Mouse (Mus musculus): ENCODE results near the gene Asap3. TPM values are rescaled to one million over a fixed set of nuclear protein-coding genes. Genes with fewer than 3 reads are reported as not detected.

Gene Asap3
- polyA plus RNA-seq, 1 experiment from 2014 or later, result 3.4 TPM

DNA sequence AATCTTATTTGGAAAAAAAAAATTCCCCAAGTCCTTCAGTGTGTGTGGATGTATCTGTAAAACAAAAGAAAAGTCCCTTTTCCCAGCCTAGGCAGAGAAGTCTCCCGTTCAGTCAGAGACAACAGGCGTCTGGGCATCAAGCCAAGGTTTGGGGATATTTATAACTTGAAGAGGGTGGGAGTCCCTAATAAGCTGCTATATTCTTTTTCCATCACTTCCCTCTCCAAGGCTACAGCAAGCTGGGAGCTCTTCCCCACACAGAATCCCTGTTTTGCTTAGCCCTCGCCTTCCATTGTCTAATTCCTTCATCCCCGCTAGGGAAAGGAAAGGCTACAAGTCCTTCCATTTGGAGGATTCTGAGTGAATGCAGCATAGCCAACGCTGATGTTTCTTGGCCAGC, 78.3 kb downstream of the Asap3 start, which contains the start of gene Zfp46:
Zfp46 (plus strand) TSS at position 229 of the 400 bp plus-strand sequence.
- H3K4me3 ChIP-seq, result peak within 1 kb of the TSS; percentile 65
- no peak for ATAC-seq (ENCODE audit: extremely low read depth, insufficient number of reproducible peaks, low FRiP score, low TSS enrichment)
- peak within 1 kb of the TSS; percentile 94 for H3K4me2 ChIP-seq
- peaks cover 30% of the 10 kb centered on the region for H3K36me3 ChIP-seq
- H3K9me3 ChIP-seq, result peaks cover 8% of the 10 kb centered on the region
- peak within 1 kb of the TSS; percentile 88 for H3K9ac ChIP-seq
- H3K27ac ChIP-seq (replicated peaks), result peak within 1 kb of the TSS; percentile 99
- no peaks in the 10 kb centered on the region for H3K27me3 ChIP-seq (replicated peaks)
- 13% methylated on average over 5 of the region's 5 CpGs for WGBS
- peaks cover 47% of the 10 kb centered on the region for H3K4me1 ChIP-seq

DNA sequence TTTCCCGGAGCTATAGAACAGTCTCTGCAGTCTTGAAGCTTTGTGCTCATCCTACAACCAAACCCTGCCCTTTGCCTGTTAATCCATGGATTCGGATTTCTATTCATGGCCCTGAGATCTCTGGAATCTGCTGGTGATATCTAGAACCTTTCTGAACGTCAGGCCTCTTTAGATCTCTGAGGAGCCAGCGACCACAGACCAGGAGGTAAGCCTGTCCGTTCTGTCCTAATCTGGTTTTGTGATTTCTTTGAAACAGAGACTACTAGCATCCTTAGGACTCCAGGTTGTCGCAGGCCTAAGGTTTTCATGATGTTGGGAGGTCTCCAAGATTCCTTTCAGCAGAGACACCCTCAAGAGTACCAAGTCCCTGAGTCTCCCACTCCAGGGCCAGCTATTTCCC, 78.7 kb downstream of the Asap3 start:
- Histone ChIP-seq H3K9me3 (peaks cover 8% of the 10 kb centered on the region), H3K27me3 (replicated peaks) (no peaks in the 10 kb centered on the region), H3K27ac (replicated peaks) (peak overlapping the region; percentile 99), H3K4me1 (peaks cover 47% of the 10 kb centered on the region), H3K36me3 (peaks cover 34% of the 10 kb centered on the region), H3K4me3 (peak overlapping the region; percentile 65), H3K4me2 (peak overlapping the region; percentile 94), H3K9ac (peak overlapping the region; percentile 88)
- no peak for ATAC-seq (ENCODE audit: extremely low read depth, insufficient number of reproducible peaks, low FRiP score, low TSS enrichment)
- WGBS, result 15% methylated on average over 6 of the region's 6 CpGs

DNA sequence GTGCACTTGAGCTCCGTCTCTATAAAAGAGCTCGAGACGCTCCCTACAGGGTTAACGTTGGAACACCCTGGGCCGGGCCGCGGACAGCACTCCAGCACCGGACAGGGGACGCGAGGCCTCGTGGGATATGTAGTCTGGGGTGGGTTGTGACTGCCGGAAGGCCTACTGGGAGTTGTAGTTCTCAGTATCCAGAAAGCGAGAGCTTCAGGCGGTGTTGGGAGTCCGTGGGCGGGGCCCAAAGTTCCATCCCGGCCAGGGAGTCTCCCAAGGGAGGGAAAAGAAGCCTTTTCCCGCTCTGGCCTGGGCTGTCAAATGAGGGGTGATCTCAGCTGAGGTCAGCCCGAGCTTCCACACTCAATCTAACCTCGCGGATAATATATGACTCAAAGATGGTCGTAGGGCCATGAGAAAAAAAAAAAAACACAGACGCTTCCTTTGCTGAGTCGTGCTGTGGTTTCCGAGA, 79.2 kb downstream of the Asap3 start:
- Histone ChIP-seq H3K4me2 (peak overlapping the region; percentile 94), H3K9me3 (peaks cover 13% of the 10 kb centered on the region), H3K4me1 (peaks cover 50% of the 10 kb centered on the region), H3K4me3 (peak overlapping the region; percentile 65), H3K36me3 (peaks cover 39% of the 10 kb centered on the region), H3K9ac (peak overlapping the region; percentile 88), H3K27me3 (replicated peaks) (no peaks in the 10 kb centered on the region), H3K27ac (replicated peaks) (peak overlapping the region; percentile 99)
- WGBS, result under 1% methylated on average over 25 of the region's 25 CpGs
- ATAC-seq (ENCODE audit: extremely low read depth, insufficient number of reproducible peaks, low FRiP score, low TSS enrichment), result peak; percentile 91

DNA sequence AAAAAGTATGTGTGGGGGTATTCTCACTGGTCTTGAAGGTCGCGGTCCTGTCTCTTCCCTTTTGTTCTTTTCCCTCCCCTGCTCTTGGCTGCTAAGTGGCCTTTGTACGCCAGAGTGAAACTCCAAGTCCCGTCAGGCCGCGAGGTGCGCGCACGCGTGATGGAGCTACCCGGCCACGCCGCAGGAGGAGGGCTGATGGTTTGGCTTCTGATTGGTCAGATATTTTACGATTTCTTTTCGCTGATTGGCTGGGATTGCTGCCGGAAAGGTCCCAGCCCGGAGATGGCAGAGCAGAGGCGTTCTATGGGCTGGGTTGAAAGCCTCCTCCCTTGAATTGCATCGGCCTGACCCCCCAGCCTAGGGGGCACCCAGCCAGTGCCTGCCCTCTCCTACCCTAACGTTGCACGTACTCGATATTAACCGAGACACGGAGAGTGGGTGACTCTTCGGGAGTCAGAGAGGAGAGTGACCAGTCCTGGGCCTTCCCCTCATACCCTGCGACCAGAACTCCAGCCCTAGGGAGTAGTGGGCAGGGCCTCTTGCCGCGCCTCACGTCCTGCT, 79.7 kb downstream of the Asap3 start:
- peak overlapping the region; percentile 99 for H3K27ac ChIP-seq (replicated peaks)
- H3K36me3 ChIP-seq, result peaks cover 44% of the 10 kb centered on the region
- peak overlapping the region; percentile 88 for H3K9ac ChIP-seq
- peaks cover 52% of the 10 kb centered on the region for H3K4me1 ChIP-seq
- H3K4me3 ChIP-seq, result peak overlapping the region; percentile 65
- peak overlapping the region; percentile 94 for H3K4me2 ChIP-seq
- peak; percentile 76 for ATAC-seq (ENCODE audit: extremely low read depth, insufficient number of reproducible peaks, low FRiP score, low TSS enrichment)
- under 1% methylated on average over 29 of the region's 29 CpGs for WGBS
- H3K27me3 ChIP-seq (replicated peaks), result no peaks in the 10 kb centered on the region
- peaks cover 14% of the 10 kb centered on the region for H3K9me3 ChIP-seq

DNA sequence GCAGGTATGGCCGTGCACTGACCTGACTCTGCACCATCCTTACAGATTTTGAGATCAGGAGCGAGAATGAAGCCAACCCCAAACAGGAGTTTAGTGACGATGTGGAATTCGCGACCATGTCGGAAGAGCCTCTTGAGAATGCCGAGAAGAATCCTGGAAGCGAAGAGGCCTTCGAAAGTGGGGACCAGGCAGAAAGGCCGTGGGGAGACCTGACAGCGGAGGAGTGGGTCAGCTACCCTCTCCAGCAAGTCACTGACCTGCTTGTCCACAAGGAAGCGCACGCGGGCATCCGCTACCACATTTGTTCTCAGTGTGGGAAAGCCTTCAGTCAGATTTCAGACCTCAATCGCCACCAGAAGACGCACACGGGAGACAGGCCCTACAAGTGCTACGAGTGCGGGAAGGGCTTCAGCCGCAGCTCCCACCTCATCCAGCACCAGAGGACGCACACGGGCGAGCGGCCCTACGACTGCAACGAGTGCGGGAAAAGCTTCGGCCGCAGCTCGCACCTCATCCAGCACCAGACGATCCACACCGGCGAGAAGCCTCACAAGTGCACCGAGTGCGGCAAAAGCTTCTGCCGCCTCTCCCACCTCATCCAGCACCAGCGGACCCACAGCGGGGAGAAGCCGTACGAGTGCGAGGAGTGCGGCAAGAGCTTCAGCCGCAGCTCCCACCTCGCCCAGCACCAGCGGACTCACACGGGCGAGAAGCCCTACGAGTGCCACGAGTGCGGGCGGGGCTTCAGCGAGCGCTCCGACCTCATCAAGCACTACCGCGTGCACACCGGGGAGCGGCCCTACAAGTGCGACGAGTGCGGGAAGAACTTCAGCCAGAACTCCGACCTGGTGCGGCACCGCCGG, 84.0 kb downstream of the Asap3 start:
- Histone ChIP-seq H3K36me3 (peaks cover 85% of the 10 kb centered on the region), H3K27ac (replicated peaks) (no peak overlapping the region), H3K9ac (no peak overlapping the region), H3K4me1 (peaks cover 19% of the 10 kb centered on the region), H3K4me3 (0 out of 2 replicates have a peak overlapping the region, but pooled peaks have one; percentile 1), H3K27me3 (replicated peaks) (no peaks in the 10 kb centered on the region), H3K4me2 (no peak overlapping the region), H3K9me3 (peaks cover 14% of the 10 kb centered on the region)
- WGBS, result 53% methylated on average over 66 of the region's 66 CpGs
- ATAC-seq (ENCODE audit: extremely low read depth, insufficient number of reproducible peaks, low FRiP score, low TSS enrichment), result no peak

DNA sequence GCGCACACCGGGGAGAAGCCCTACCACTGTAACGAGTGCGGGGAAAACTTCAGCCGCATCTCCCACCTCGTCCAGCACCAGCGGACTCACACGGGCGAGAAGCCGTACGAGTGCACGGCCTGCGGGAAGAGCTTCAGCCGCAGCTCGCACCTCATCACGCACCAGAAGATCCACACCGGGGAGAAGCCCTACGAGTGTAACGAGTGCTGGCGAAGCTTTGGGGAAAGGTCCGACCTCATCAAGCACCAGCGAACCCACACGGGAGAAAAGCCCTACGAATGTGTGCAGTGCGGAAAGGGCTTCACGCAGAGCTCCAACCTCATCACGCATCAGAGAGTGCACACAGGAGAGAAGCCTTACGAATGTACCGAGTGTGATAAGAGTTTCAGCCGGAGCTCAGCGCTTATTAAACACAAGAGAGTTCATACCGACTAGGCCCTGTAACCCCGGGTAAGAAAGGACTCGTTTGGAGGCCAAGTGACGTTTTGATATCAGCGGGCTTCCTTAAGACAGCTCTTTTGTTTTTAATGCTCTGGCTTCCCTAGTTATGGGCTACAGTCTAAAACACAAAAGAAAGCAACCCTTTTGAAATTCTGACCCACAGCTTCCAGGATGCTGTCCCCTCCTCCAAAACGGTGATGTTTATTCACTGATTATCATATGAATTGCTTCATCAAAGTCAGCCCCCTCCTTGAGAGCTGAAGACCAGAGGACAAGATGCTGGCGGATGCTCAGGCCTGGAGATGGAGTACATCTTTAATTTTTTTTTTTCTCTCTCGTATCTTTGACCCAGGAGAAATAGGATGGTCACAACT, 84.8 kb downstream of the Asap3 start:
- Histone ChIP-seq H3K27me3 (replicated peaks) (no peaks in the 10 kb centered on the region), H3K36me3 (peaks cover 88% of the 10 kb centered on the region), H3K27ac (replicated peaks) (no peak overlapping the region), H3K9ac (no peak overlapping the region), H3K9me3 (peaks cover 14% of the 10 kb centered on the region), H3K4me2 (no peak overlapping the region), H3K4me1 (peaks cover 21% of the 10 kb centered on the region), H3K4me3 (no peak overlapping the region)
- no peak for ATAC-seq (ENCODE audit: extremely low read depth, insufficient number of reproducible peaks, low FRiP score, low TSS enrichment)
- 68% methylated on average over 39 of the region's 39 CpGs for WGBS

DNA sequence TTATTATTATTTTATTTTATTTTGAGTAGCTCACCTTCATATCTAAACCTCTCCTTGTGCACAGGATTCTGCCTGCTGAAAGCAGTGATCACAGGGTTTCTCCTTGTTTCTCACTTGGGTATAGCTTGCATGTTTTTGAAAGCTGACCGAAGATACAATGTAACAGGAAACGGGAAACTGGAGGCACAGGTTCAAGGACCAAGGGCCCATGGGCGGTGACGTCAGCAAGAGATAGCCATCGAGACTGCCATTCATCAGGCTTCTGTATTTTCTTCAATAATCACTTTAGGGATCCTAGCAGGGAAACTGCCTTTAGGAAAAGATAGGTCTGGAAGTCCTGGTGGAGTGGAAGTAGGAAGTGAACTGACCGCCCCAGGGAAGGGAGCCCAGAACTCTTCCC, 85.5 kb downstream of the Asap3 start:
- Histone ChIP-seq H3K9ac (no peak overlapping the region), H3K4me3 (no peak overlapping the region), H3K4me2 (no peak overlapping the region), H3K36me3 (peaks cover 91% of the 10 kb centered on the region), H3K4me1 (peaks cover 18% of the 10 kb centered on the region), H3K9me3 (peaks cover 14% of the 10 kb centered on the region), H3K27ac (replicated peaks) (no peak overlapping the region), H3K27me3 (replicated peaks) (no peaks in the 10 kb centered on the region)
- ATAC-seq (ENCODE audit: extremely low read depth, insufficient number of reproducible peaks, low FRiP score, low TSS enrichment), result no peak
- WGBS, result 81% methylated on average over 6 of the region's 6 CpGs

Other genes starting within 250 kb of the Asap3 start
- 23.6 and 28.7 TPM in 2 replicates for gene Gale, start 242.6 kb upstream of the Asap3 start, polyA plus RNA-seq (2015; fragmentation: Nextera tagmentation; extraction: Ambion mirVana)
- 65.5 and 75.4 TPM in 2 replicates for gene Lypla2, start 233.7 kb upstream of the Asap3 start, polyA plus RNA-seq (2015; fragmentation: Nextera tagmentation; extraction: Ambion mirVana)
- 39.2 and 42.0 TPM in 2 replicates for gene Pithd1, start 219.1 kb upstream of the Asap3 start, polyA plus RNA-seq (2015; fragmentation: Nextera tagmentation; extraction: Ambion mirVana)
- gene Eloa, start 184.6 kb upstream of the Asap3 start, polyA plus RNA-seq (2015; fragmentation: Nextera tagmentation; extraction: Ambion mirVana), result 28.5 and 29.4 TPM in 2 replicates
- 270 and 324 TPM in 2 replicates for gene Rpl11, start 152.9 kb upstream of the Asap3 start, polyA plus RNA-seq (2015; fragmentation: Nextera tagmentation; extraction: Ambion mirVana)
- 288 and 305 TPM in 2 replicates for gene Id3, start 62.9 kb upstream of the Asap3 start, polyA plus RNA-seq (2015; fragmentation: Nextera tagmentation; extraction: Ambion mirVana)
- 6.2 and 6.6 TPM in 2 replicates for gene E2f2, start 34.0 kb upstream of the Asap3 start, polyA plus RNA-seq (2015; fragmentation: Nextera tagmentation; extraction: Ambion mirVana)
- 58.8 and 62.7 TPM in 2 replicates for gene Tcea3, start 41.4 kb downstream of the Asap3 start, polyA plus RNA-seq (2015; fragmentation: Nextera tagmentation; extraction: Ambion mirVana)
- 18.3 and 19.7 TPM in 2 replicates for gene Zfp46, start 78.3 kb downstream of the Asap3 start, polyA plus RNA-seq (2015; fragmentation: Nextera tagmentation; extraction: Ambion mirVana)
- gene Hnrnpr, start 104.6 kb downstream of the Asap3 start, polyA plus RNA-seq (2015; fragmentation: Nextera tagmentation; extraction: Ambion mirVana), result 109 and 116 TPM in 2 replicates
- 0.16 TPM in 1 of 2 replicates, not detected in the other for gene Htr1d, start 217.2 kb downstream of the Asap3 start, polyA plus RNA-seq (2015; fragmentation: Nextera tagmentation; extraction: Ambion mirVana)

Measured in heart, embryonic 13.5 days (tissue).